Mouse (Mus musculus): ENCODE results near the gene Cfhr2. TPM values are rescaled to one million over a fixed set of nuclear protein-coding genes. Genes with fewer than 3 reads are reported as not detected.
"Not testable (repeated sequence)": the region's sequence is repeated elsewhere in the genome, so short reads cannot be mapped to it uniquely, and the experiment has no call there.

The Cfhr2 gene
- total RNA-seq (2018; cell fraction: chromatin; rRNA removed) = not detected
- not detected for total RNA-seq (2018; cell fraction: cytosol; rRNA removed)
- total RNA-seq (2018; cell fraction: nucleus; rRNA removed) = not detected
- polyA plus RNA-seq (2018) = not detected in 3 replicates

- H3K4me3 ChIP-seq (ENCODE audit: inconsistent target) = no peak within 1 kb of the TSS
- no peaks in the 10 kb centered on the region for H3K36me3 ChIP-seq (ENCODE audit: inconsistent target)
- WGBS (ENCODE audit: missing documents) = 67% methylated on average over 1 of the region's 1 CpGs
- no peak within 1 kb of the TSS for H3K27ac ChIP-seq
- no peaks in the 10 kb centered on the region for H3K79me2 ChIP-seq (ENCODE audit: inconsistent target)
Measured at GRCm38 (mm10) chr1:139858548-139858947, at the start of gene Cfhr2. Gene Cfhr2, minus strand, starts transcription at chr1:139858702.

DNA sequence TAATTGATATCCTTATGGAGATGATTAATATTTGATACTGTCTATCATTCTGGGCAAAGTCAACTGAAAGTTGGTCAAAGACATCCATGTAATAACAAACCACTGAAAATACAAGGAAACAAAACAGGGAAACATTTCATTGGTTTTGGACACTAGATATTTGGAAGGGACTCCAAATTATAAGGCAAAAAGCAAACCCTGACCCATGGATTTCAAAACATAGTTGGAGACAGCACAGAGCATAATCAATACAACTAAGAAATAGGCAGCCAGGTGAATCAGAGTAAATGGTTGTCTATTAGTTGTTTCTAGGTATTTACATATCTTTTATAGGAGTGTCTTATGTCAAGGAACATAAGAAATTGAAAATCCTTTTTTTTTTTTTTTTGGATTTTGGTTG, 5.2 kb upstream of the Cfhr2 start:
- H3K79me2 ChIP-seq (ENCODE audit: inconsistent target) = no peaks in the 10 kb centered on the region
- H3K27ac ChIP-seq = no peak overlapping the region
- no peak overlapping the region for H3K4me3 ChIP-seq (ENCODE audit: inconsistent target)
- H3K36me3 ChIP-seq (ENCODE audit: inconsistent target) = no peaks in the 10 kb centered on the region

- H3K27ac ChIP-seq = no peak overlapping the region
- H3K79me2 ChIP-seq (ENCODE audit: inconsistent target) = no peaks in the 10 kb centered on the region
- H3K36me3 ChIP-seq (ENCODE audit: inconsistent target) = no peaks in the 10 kb centered on the region
- H3K4me3 ChIP-seq (ENCODE audit: inconsistent target) = no peak overlapping the region
Measured at GRCm38 (mm10) chr1:139860176-139860575, 1.7 kb upstream of the Cfhr2 start.

GRCm38 (mm10) chr1:139839699-139840098, 18.8 kb downstream of the Cfhr2 start:
- Histone ChIP-seq H3K4me3 (ENCODE audit: inconsistent target) (no peak overlapping the region), H3K36me3 (ENCODE audit: inconsistent target) (no peaks in the 10 kb centered on the region), H3K79me2 (ENCODE audit: inconsistent target) (no peaks in the 10 kb centered on the region), H3K27ac (no peak overlapping the region)
- WGBS (ENCODE audit: missing documents) = 63% methylated on average over 7 of the region's 7 CpGs

- no peak overlapping the region for H3K27ac ChIP-seq
- H3K79me2 ChIP-seq (ENCODE audit: inconsistent target) = no peaks in the 10 kb centered on the region
- WGBS (ENCODE audit: missing documents) = 90% methylated on average over 2 of the region's 2 CpGs
- no peaks in the 10 kb centered on the region for H3K36me3 ChIP-seq (ENCODE audit: inconsistent target)
- no peak overlapping the region for H3K4me3 ChIP-seq (ENCODE audit: inconsistent target)
Measured at GRCm38 (mm10) chr1:139839290-139839689, 19.2 kb downstream of the Cfhr2 start.

DNA sequence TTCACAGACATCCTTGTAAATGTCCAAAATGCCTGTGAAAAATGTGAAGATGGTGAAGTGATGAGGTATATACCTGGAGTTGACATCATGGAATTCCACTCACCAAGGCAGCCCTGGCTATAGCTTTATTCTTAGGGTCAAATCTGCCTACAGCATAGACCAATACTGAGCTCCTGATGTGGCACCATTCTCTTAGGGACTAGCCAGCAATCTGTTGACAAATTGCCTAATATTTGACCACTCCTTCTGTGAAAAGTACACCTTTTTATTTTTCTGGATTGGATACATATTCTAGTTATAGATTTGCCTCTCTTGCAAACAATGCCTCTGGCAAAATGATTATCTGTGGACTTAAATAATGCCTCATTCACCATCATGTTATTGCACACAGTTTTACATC, 49.9 kb downstream of the Cfhr2 start:
- no peaks in the 10 kb centered on the region for H3K36me3 ChIP-seq (ENCODE audit: inconsistent target)
- no peak overlapping the region for H3K27ac ChIP-seq
- H3K79me2 ChIP-seq (ENCODE audit: inconsistent target) = no peaks in the 10 kb centered on the region
- H3K4me3 ChIP-seq (ENCODE audit: inconsistent target) = no peak overlapping the region

- WGBS (ENCODE audit: missing documents) = 90% methylated on average over 1 of the region's 1 CpGs
- Histone ChIP-seq H3K4me3 (ENCODE audit: inconsistent target) (no peak within 1 kb of the TSS), H3K27ac (no peak within 1 kb of the TSS), H3K79me2 (ENCODE audit: inconsistent target) (no peaks in the 10 kb centered on the region), H3K36me3 (ENCODE audit: inconsistent target) (no peaks in the 10 kb centered on the region)
Measured at GRCm38 (mm10) chr1:139781143-139781542, 77.4 kb downstream of the Cfhr2 start, which contains the start of gene Gm4788. Gene Gm4788, minus strand, starts transcription at chr1:139781243.

DNA sequence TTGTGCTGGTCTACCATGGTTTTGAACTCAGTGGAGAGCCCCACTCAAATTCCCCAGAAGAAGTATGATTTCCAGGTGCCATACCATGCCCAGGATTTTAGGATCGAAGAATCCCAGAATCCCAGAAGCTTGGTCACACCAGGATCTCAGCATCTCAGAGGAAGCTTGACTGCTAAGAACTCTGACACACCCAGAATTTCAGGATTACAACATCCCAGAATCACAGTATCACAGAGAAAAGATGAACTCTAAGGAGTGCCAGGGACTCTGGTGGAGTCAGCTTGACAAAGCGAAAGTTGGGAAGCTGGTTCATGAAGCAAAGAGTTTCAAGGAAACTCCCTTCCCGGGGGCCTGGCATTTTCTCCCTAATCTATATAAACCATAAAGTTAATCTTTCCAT, 88.6 kb downstream of the Cfhr2 start:
- not testable (repeated sequence) for H3K4me3 ChIP-seq (ENCODE audit: inconsistent target); H3K79me2 ChIP-seq (ENCODE audit: inconsistent target); H3K36me3 ChIP-seq (ENCODE audit: inconsistent target); H3K27ac ChIP-seq
- WGBS (ENCODE audit: missing documents) = 93% methylated on average over 2 of the region's 3 CpGs

Other genes starting within 250 kb of the Cfhr2 start
- not detected in 3 replicates for gene Gm4788, start 77.5 kb downstream of the Cfhr2 start, polyA plus RNA-seq (2018)